Mouse (Mus musculus) liver, adult 2 months (tissue): ENCODE results near the gene 4931428L18Rik. TPM values are rescaled to one million over a fixed set of nuclear protein-coding genes. Genes with fewer than 3 reads are reported as not detected.
"Not testable (repeated sequence)": the region's sequence is repeated elsewhere in the genome, so short reads cannot be mapped to it uniquely, and the experiment has no call there.

ENCODE experiments used
- DNase-seq: peaks from one replicate; pipeline ENCODE4 v3.0.0-alpha.2; 2011; ENCODE audit warnings: low read depth, low spot score; ENCODE audit errors: extremely low read depth
- H3K27ac ChIP-seq: fragments of 200-500 bp; replicated peaks from 2 replicates; pipeline ENCODE4 v1.5.1; 2012; ENCODE audit warnings: low read depth, mild to moderate bottlenecking, control low read depth, inconsistent platforms, low read length; ENCODE audit not compliant: insufficient read depth
- H3K27me3 ChIP-seq: fragments of 200-500 bp; 2 replicates; pipeline ENCODE4 v1.6.1; 2012; ENCODE audit warnings: mild to moderate bottlenecking, moderate library complexity, low read length, inconsistent platforms; ENCODE audit not compliant: control insufficient read depth, insufficient read depth
- H3K36me3 ChIP-seq: fragments of 200-500 bp; 2 replicates; pipeline ENCODE4 v1.6.1; 2012; ENCODE audit warnings: low read length, inconsistent platforms; ENCODE audit not compliant: control insufficient read depth, insufficient read depth
- H3K4me1 ChIP-seq: fragments of 200-500 bp; 2 replicates; pipeline ENCODE4 v1.6.1; 2011; ENCODE audit warnings: low read length; ENCODE audit not compliant: control insufficient read depth, insufficient read depth
- H3K4me3 ChIP-seq: fragments of 200-500 bp; 2 replicates; pipeline ENCODE4 v1.5.1; 2011; ENCODE audit warnings: low read depth, mild to moderate bottlenecking, control low read depth, low read length, moderate library complexity; ENCODE audit not compliant: insufficient read depth
- H3K79me2 ChIP-seq: fragments of 200-500 bp; 2 replicates; pipeline ENCODE4 v1.6.1; 2012; ENCODE audit warnings: inconsistent platforms, mild to moderate bottlenecking, low read length, moderate library complexity; ENCODE audit not compliant: control insufficient read depth, insufficient read depth
- H3K9ac ChIP-seq: fragments of 200-500 bp; 2 replicates; pipeline ENCODE4 v1.6.1; 2012; ENCODE audit warnings: low read depth, mild to moderate bottlenecking, control low read depth, inconsistent platforms, low read length
- CTCF ChIP-seq: fragments of 200-500 bp; IDR thresholded peaks from 2 replicates; pipeline ENCODE4 v1.5.1; 2011; ENCODE audit warnings: low read depth, low read length, control low read depth
- POLR2A ChIP-seq: fragments of 200-500 bp; IDR thresholded peaks from 2 replicates; pipeline ENCODE4 v1.6.1; 2011; ENCODE audit warnings: low read length, control low read depth; ENCODE audit not compliant: insufficient read depth; ENCODE audit errors: extremely low read depth
- WGBS: fragments of 180-500 bp; shearing (Covaris S2); methylation state at CpG from one replicate; pipeline ENCODE4 v1.1.7; 2018; 5-methylcytosine and 5-hydroxymethylcytosine counted together
- polyA plus RNA-seq: library from polyadenylated mRNA; depleted of rRNA; stranded (reverse); fragments of >200 nt; gene quantifications from 2 replicates; pipeline ENCODE4 v1.2.3, GENCODE M21; 2012
- total RNA-seq: library from RNA; depleted of rRNA; stranded (reverse); fragments of >200 nt; gene quantifications from 2 replicates; pipeline ENCODE4 v1.2.3, GENCODE M21; 2014

The 4931428L18Rik gene
- total and polyA plus RNA-seq, 2 experiments, result 0.31 to 0.55 TPM

- DNase-seq, result peak; percentile 100
- Histone ChIP-seq H3K9ac (peak overlapping the region; percentile 75), H3K4me3 (peak overlapping the region; percentile 39), H3K79me2 (no peaks in the 10 kb centered on the region), H3K36me3 (no peaks in the 10 kb centered on the region), H3K27ac (peak overlapping the region; percentile 77), H3K4me1 (peaks cover 24% of the 10 kb centered on the region), H3K27me3 (no peaks in the 10 kb centered on the region)
- TF ChIP-seq CTCF (no peak), POLR2A (no peak)
- 23% methylated on average over 6 of the region's 6 CpGs for WGBS
These were observed 203.2 kb downstream of the 4931428L18Rik start for GRCm38 (mm10) chr1:31019283-31019682.

DNA sequence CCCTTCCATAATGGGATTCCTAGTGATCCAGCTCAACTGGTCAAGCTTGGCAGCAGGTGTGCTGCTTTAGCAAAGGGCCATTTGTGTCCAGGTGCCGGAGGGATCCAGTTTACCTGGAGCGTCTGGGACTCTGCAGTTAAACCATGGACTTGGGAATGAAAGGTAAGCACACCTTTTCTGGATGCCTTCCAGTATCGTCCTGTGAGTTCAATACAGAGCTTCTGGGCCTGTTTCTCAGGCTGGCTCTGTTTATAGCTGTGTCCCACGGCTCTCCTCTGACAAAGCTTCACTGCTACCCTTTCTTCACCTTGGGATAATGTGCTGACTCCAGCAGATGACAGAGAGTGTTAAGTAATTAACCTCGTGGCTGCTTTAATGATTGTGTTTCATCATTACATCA is 205.1 kb downstream of the 4931428L18Rik start:
- Histone ChIP-seq H3K4me3 (no peak overlapping the region), H3K36me3 (no peaks in the 10 kb centered on the region), H3K9ac (peak overlapping the region; percentile 56; the same call in 1 of the 2 replicates), H3K27me3 (no peaks in the 10 kb centered on the region), H3K79me2 (no peaks in the 10 kb centered on the region), H3K4me1 (peaks cover 32% of the 10 kb centered on the region), H3K27ac (peak overlapping the region; percentile 94)
- TF ChIP-seq POLR2A (no peak), CTCF (no peak)
- WGBS, result 21% methylated on average over 5 of the region's 5 CpGs
- DNase-seq, result peak; percentile 94

GRCm38 (mm10) chr1:31016068-31016467 is 206.4 kb downstream of the 4931428L18Rik start:
- Histone ChIP-seq H3K79me2 (no peaks in the 10 kb centered on the region), H3K36me3 (no peaks in the 10 kb centered on the region), H3K4me1 (peaks cover 32% of the 10 kb centered on the region), H3K9ac (peak overlapping the region; percentile 42; the same call in 1 of the 2 replicates), H3K27ac (peak overlapping the region; percentile 95), H3K27me3 (no peaks in the 10 kb centered on the region), H3K4me3 (no peak overlapping the region)
- peak; percentile 98 for DNase-seq
- TF ChIP-seq CTCF (no peak), POLR2A (no peak)
- WGBS, result 14% methylated on average over 6 of the region's 6 CpGs

DNA sequence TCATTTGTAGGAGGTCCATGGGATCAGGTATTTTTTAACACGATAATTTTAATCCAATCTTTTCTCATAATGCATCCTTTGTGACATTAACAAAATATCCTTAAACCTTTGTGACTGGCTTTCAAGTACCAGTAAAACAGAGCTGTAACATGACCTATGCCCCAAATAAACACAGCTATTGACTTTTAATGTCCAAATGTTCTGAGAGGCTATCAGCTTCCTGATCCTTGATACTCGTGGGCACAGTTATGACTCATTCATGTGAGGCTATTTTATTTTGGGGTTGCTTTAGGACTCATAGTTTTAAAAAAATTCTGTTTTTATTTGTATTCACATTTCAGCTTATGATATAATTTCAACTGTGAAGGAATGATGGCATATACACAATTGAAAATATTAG is 207.2 kb downstream of the 4931428L18Rik start:
- no peak overlapping the region for H3K9ac ChIP-seq
- no peaks in the 10 kb centered on the region for H3K36me3 ChIP-seq
- H3K4me1 ChIP-seq, result peaks cover 32% of the 10 kb centered on the region
- WGBS, result 11% methylated on average over 2 of the region's 2 CpGs
- no peak for TF ChIP-seq POLR2A
- no peak for TF ChIP-seq CTCF
- no peaks in the 10 kb centered on the region for H3K79me2 ChIP-seq
- DNase-seq, result peak; percentile 93
- no peaks in the 10 kb centered on the region for H3K27me3 ChIP-seq
- no peak overlapping the region for H3K4me3 ChIP-seq
- no peak overlapping the region for H3K27ac ChIP-seq

GRCm38 (mm10) chr1:30977868-30978267 is 244.6 kb downstream of the 4931428L18Rik start, which contains the start of gene AC153137.1:
TSS of gene AC153137.1 (minus strand) at chr1:30977968.
- not testable (repeated sequence) for H3K9ac ChIP-seq, DNase-seq, H3K79me2 ChIP-seq, H3K4me1 ChIP-seq, H3K27me3 ChIP-seq, H3K4me3 ChIP-seq, H3K27ac ChIP-seq, H3K36me3 ChIP-seq
- 86% methylated on average over 6 of the region's 6 CpGs for WGBS

- WGBS, result 88% methylated on average over 7 of the region's 7 CpGs
These were observed 245.2 kb downstream of the 4931428L18Rik start for GRCm38 (mm10) chr1:30977239-30977638.

More at GRCm38 (mm10) chr1:30977239-30977638, 245.2 kb downstream of the 4931428L18Rik start:
- not testable (repeated sequence) for H3K4me1 ChIP-seq, H3K27ac ChIP-seq, H3K4me3 ChIP-seq, H3K9ac ChIP-seq, H3K79me2 ChIP-seq, H3K36me3 ChIP-seq, DNase-seq, H3K27me3 ChIP-seq
